Mouse (Mus musculus) CD4-positive naive resting alpha-beta T cell, adult 57 days (primary cell): ENCODE data around the gene Lsm11. TPM values are rescaled to one million over a fixed set of nuclear protein-coding genes. Genes with fewer than 3 reads are reported as not detected.

Source experiments
- total RNA-seq: library from RNA; stranded (reverse); gene quantifications from one replicate; pipeline ENCODE4 v1.2.4, GENCODE M21; 2023

Gene Lsm11
- total RNA-seq = 6.6 TPM

DNA sequence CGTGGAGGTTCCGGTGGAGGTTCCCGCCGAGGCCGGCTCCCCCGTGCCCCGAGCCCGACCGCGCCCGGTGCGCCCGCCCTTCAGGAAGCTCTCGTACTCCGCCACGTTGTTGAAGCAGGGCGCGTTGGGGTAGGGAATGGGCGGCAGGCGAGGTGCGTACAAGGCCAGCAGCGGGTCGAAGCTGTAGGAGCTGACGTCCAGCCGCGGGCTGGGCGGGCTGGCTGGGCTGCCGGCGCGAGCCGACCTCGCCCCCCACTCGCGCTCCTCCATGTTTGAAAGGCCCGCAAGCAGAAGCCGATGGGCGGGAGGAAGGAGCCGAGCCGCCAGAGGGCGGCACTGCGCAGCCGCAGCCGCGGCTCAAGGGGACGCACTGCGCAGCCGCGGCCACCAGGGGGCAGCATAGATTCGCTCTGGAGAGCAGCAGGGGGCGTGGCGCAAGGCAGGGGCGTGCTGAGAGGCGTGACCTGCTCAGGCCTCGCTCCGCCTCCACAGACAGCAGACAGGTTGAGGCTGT lies at the start of gene Lsm11:
Gene Lsm11 (minus strand): TSS at position 293 of the 514 bp plus-strand sequence.

DNA sequence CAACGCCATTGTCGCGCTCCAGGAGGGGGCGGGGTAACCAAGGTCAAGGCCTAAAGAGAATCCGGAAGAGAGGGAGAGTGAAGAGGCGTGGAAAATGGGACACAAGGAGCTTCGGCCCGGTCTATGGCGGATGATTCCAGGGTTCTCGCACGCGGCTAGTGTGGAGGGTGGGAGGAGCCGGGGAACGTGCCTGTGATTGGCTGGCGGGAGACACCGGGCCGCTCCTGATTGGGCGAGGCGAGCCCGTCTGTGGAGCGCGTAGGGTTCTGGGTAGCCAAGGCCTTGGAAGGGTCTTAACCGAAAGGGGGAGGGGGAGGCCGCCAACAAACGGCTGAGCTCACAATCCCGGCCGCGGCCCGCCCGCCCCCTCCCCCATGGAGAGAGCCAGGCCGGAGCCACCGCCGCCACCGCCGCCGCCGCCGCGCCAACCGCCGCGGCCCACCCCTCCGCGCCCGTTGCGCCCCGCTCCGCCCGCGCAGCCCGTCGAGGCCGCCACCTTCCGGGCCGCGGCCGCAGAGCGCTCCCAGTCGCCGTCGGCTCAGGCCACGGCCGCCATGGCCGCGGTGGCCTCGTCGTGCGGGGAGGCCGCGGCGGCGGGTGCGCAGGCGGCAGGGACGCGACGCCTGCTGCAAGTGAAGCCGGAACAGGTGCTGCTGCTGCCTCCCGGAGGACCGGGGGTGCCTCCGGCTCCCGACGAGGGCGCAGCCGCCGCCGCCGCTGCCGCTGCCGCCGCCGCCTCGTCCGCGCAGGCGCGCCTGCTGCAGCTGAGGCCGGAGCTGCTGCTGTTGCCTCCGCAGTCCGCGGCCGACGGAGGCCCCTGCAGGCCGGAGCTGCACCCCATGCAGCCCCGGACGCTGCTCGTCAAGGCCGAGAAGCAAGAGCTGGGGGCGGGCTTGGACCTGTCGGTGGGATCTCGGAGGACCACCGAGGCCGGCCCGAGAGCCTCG lies 35.5 kb upstream of the Lsm11 start, which contains the start of gene Sox30:
Gene Sox30 (plus strand): TSS at position 365 of the 947 bp plus-strand sequence.

DNA sequence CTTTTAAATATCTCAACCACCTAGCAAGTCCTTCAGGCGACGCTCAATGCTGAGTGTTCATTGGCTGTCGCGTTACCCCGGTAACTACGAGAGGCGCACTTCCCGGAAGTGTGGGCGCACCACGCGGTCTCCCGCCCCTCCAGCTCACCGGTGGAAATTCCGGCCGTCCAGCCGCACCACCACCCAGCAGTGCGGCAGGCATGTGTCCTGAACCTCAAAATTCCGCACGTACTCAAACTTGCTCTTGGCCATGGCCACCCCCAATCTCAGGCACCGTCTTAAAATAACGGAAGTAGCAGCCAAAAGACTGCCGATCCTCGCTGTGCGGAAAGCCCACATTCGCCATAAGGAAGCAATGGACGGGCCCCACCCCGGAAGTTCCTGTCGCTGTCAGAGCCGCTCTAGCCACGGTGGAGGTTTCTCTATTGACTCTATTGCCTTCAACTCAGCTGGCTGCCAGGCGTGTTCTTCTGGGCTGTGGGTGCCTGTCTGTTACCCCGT lies 10.4 kb upstream of the Lsm11 start, which contains the start of gene Thg1l:
Gene Thg1l (minus strand): TSS at position 368 of the 501 bp plus-strand sequence.

Other genes with a start within 250 kb of the Lsm11 start
- gene Clint1, start 92.9 kb downstream of the Lsm11 start, total RNA-seq = 154 TPM
- gene Thg1l, start 10.6 kb upstream of the Lsm11 start, total RNA-seq = 14.9 TPM
- gene Sox30, start 35.4 kb upstream of the Lsm11 start, total RNA-seq = not detected
- gene Gm12166, start 107.4 kb upstream of the Lsm11 start, total RNA-seq = 2.8 TPM
- 59.2 TPM for gene Adam19, start 111.1 kb upstream of the Lsm11 start, total RNA-seq
- gene Nipal4, start 221.6 kb upstream of the Lsm11 start, total RNA-seq = 0.21 TPM